Mouse (Mus musculus) kidney, postnatal 4 days (tissue): ENCODE measurements at regions not wholly inside any gene's neighbourhood (a gene's known extent, or its start where the extent isn't known, plus 50 kb on each side); places are given as distances from the start of the nearest gene placed in this dataset.

ENCODE experiments used
- DNase-seq, 2 experiments: peaks; one replicate each; pipeline ENCODE4 v3.0.0; 2021; ENCODE audit warnings: mixed read lengths in 2 of 2

GRCm38 (mm10) chrX:77190863-77191262 is 319.9 kb upstream of the Tbl1x start:
- DNase-seq: no peak

- peak; percentile 13 to 17 for DNase-seq
Measured at GRCm38 (mm10) chrX:77208726-77209125, 302.1 kb upstream of the Tbl1x start.

GRCm38 (mm10) chrX:77219355-77219754 is 291.5 kb upstream of the Tbl1x start:
- DNase-seq: no peak
